Comparison of ENCODE assay signal across 31 mouse cellular contexts in the genomic region with DNA sequence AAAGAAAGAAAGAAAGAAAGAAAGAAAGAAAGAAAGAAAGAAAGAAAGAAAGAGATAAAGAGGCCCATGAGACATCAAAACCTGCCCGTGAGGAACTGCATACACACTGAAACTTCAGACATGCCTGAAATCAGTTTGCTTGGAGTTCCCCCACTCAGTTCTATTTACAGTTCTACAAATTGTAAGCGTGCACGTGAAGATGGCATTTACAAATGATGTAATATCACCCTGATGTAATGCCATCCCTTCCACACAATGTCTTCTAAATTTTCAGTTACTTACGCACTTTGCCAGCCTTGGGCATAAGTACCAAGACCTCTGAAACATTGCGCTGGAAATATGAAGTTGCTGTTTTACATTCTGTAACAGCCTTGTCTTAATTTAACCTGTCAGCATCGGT.
"Had no signal": no experiment of that assay in that cellular context is flagged by ENCODE, and none has a peak within 500 bp of the region (broad histone marks: within the 10 kb centered on the region; RNA-seq: fewer than 3 reads in every experiment).

No protein-coding gene starts in this region.

- H3K4me3 ChIP-seq: limb, embryonic 10.5 days; limb, embryonic 12.5 days; limb, embryonic 13.5 days; limb, embryonic 15.5 days; liver, embryonic 12.5 days; liver, embryonic 13.5 days; liver, embryonic 15.5 days; lung, embryonic 15.5 days; megakaryocyte, embryonic 14.5 days; midbrain, embryonic 10.5 days; midbrain, embryonic 12.5 days; midbrain, embryonic 13.5 days; midbrain, embryonic 15.5 days; myocyte had no signal

- ATAC-seq: liver, embryonic 12.5 days; liver, postnatal 0 days; lung, postnatal 0 days; midbrain, embryonic 13.5 days; midbrain, embryonic 15.5 days; midbrain, embryonic 16.5 days had no signal

- H3K27ac ChIP-seq: limb, embryonic 10.5 days; limb, embryonic 12.5 days; limb, embryonic 13.5 days; limb, embryonic 15.5 days; liver, embryonic 12.5 days; liver, embryonic 13.5 days; liver, embryonic 14.5 days; liver, embryonic 15.5 days; lung, embryonic 15.5 days; macrophage; midbrain, embryonic 10.5 days; midbrain, embryonic 12.5 days; midbrain, embryonic 13.5 days; midbrain, embryonic 15.5 days had no signal

- H3K4me1 ChIP-seq: limb, embryonic 15.5 days; liver, embryonic 12.5 days; liver, embryonic 13.5 days; liver, embryonic 15.5 days; lung, embryonic 15.5 days; megakaryocyte, embryonic 14.5 days; midbrain, embryonic 10.5 days; midbrain, embryonic 13.5 days; midbrain, embryonic 15.5 days had no signal

- H3K9ac ChIP-seq: limb, embryonic 12.5 days; limb, embryonic 13.5 days; limb, embryonic 15.5 days; liver, embryonic 12.5 days; liver, embryonic 13.5 days; liver, embryonic 14.5 days; liver, embryonic 15.5 days; liver, postnatal 0 days; lung, embryonic 14.5 days; lung, embryonic 15.5 days; midbrain, embryonic 12.5 days; midbrain, embryonic 13.5 days; midbrain, embryonic 15.5 days had no signal

- DNase-seq: left cerebral cortex, postnatal 4 days; liver; liver, embryonic 13.5 days; liver, postnatal 0 days; lung, adult 18-20 months; lung, adult 2 months; lung, embryonic 14.5 days; lung, postnatal 10 days; lung, postnatal 14 days; lung, postnatal 36 days; lung, postnatal 4 days; midbrain, embryonic 14.5 days had no signal

- H3K9me3 ChIP-seq: limb, embryonic 10.5 days; limb, embryonic 12.5 days; limb, embryonic 13.5 days; limb, embryonic 15.5 days; liver, embryonic 12.5 days; liver, embryonic 13.5 days; liver, embryonic 15.5 days; lung, embryonic 15.5 days; midbrain, embryonic 10.5 days; midbrain, embryonic 12.5 days; midbrain, embryonic 13.5 days; midbrain, embryonic 15.5 days had no signal

- H3K27me3 ChIP-seq: limb, embryonic 12.5 days; limb, embryonic 13.5 days; limb, embryonic 15.5 days; liver, embryonic 12.5 days; liver, embryonic 13.5 days; liver, embryonic 15.5 days; lung, embryonic 15.5 days; midbrain, embryonic 12.5 days; midbrain, embryonic 13.5 days; midbrain, embryonic 15.5 days had no signal

- H3K4me2 ChIP-seq: limb, embryonic 12.5 days; limb, embryonic 13.5 days; limb, embryonic 15.5 days; liver, embryonic 11.5 days; liver, embryonic 12.5 days; liver, embryonic 13.5 days; liver, embryonic 15.5 days; lung, embryonic 14.5 days; lung, embryonic 15.5 days; midbrain, embryonic 11.5 days; midbrain, embryonic 12.5 days; midbrain, embryonic 13.5 days; midbrain, embryonic 15.5 days had no signal

- H3K36me3 ChIP-seq: limb, embryonic 10.5 days; limb, embryonic 12.5 days; limb, embryonic 13.5 days; limb, embryonic 15.5 days; liver, embryonic 12.5 days; liver, embryonic 13.5 days; liver, embryonic 15.5 days; lung, embryonic 15.5 days; midbrain, embryonic 10.5 days; midbrain, embryonic 12.5 days; midbrain, embryonic 13.5 days; midbrain, embryonic 15.5 days had no signal
